Mouse (Mus musculus) heart, embryonic 14.5 days (tissue): ENCODE results near the gene Gm4869. TPM values are rescaled to one million over a fixed set of nuclear protein-coding genes. Genes with fewer than 3 reads are reported as not detected.

Experiments used
- ATAC-seq: fragments of 200-750 bp; cut with Nextera tagmentation; 2 replicates; pipeline ENCODE4 v1.8.0; 2017; ENCODE audit warnings: low read depth, moderate TSS enrichment; ENCODE audit not compliant: insufficient number of reproducible peaks, insufficient read depth, low FRiP score
- H3K27ac ChIP-seq, 2 experiments: fragments of 200-500 bp in 1 of 2; fragments of 300-500 bp in 1 of 2; sonication (generic) in 1 of 2; replicated peaks in 1 of 2; 2 replicates each; pipeline ENCODE4 v1.5.1; 2012 to 2014; ENCODE audit warnings: low read depth in 2 of 2, low read length in 2 of 2, control low read depth in 1 of 2, mild to moderate bottlenecking in 1 of 2, mixed read lengths in 1 of 2; ENCODE audit not compliant: control insufficient read depth in 1 of 2, insufficient read depth in 1 of 2
- H3K27me3 ChIP-seq: fragments of 300-500 bp; sonication (generic); 2 replicates; pipeline ENCODE4 v1.6.1; 2014; ENCODE audit warnings: mild to moderate bottlenecking, low read length, control low read depth; ENCODE audit not compliant: control insufficient read depth, insufficient read depth
- H3K36me3 ChIP-seq: fragments of 300-500 bp; sonication (generic); 2 replicates; pipeline ENCODE4 v1.6.1; 2014; ENCODE audit warnings: mild to moderate bottlenecking, control low read depth, low read length, mixed read lengths; ENCODE audit not compliant: control insufficient read depth, insufficient read depth
- H3K4me1 ChIP-seq, 2 experiments: fragments of 200-500 bp in 1 of 2; fragments of 300-500 bp in 1 of 2; sonication (generic) in 1 of 2; 2 replicates each; pipeline ENCODE4 v1.6.1; 2012 to 2014; ENCODE audit warnings: low read length in 2 of 2, control low read depth in 1 of 2, mixed read lengths in 1 of 2; ENCODE audit not compliant: control insufficient read depth in 2 of 2, insufficient read depth in 2 of 2
- H3K4me2 ChIP-seq: fragments of 300-500 bp; sonication (generic); 2 replicates; pipeline ENCODE4 v1.6.1; 2014; ENCODE audit warnings: mild to moderate bottlenecking, low read length
- H3K4me3 ChIP-seq, 2 experiments: fragments of 200-500 bp in 1 of 2; fragments of 300-500 bp in 1 of 2; sonication (generic) in 1 of 2; 2 replicates each; pipeline ENCODE4 v1.5.1; 2012 to 2014; ENCODE audit warnings: low read length in 2 of 2, mild to moderate bottlenecking in 2 of 2, control low read depth in 1 of 2, low read depth in 1 of 2, moderate library complexity in 1 of 2; ENCODE audit not compliant: control insufficient read depth in 1 of 2, insufficient read depth in 1 of 2
- H3K9ac ChIP-seq: fragments of 300-500 bp; sonication (generic); 2 replicates; pipeline ENCODE4 v1.6.1; 2014; ENCODE audit warnings: mild to moderate bottlenecking, low read length
- H3K9me3 ChIP-seq: fragments of 300-500 bp; sonication (generic); 2 replicates; pipeline ENCODE4 v1.6.1; 2016; ENCODE audit warnings: low read length, control low read depth; ENCODE audit not compliant: control insufficient read depth
- WGBS: fragments of 180-500 bp; shearing (Covaris S2); extraction: QIAGEN DNeasy Blood & Tissue Kit; methylation state at CpG from one replicate; pipeline ENCODE4 v1.1.7; 2014; 5-methylcytosine and 5-hydroxymethylcytosine counted together
- microRNA-seq: library from miRNA; unstranded; fragments of <30 nt; microRNA quantifications from one replicate; pipeline ENCODE4, GENCODE M21; 2016
- polyA plus RNA-seq: library from polyadenylated mRNA; unstranded; fragments of >200 nt; fragmentation: Nextera tagmentation; extraction: Ambion mirVana; gene quantifications from 2 replicates; pipeline ENCODE4 v1.2.1, GENCODE M21; 2014

Gm4869 gene
- polyA plus RNA-seq, 1 experiment from 2014 or later = not detected

DNA sequence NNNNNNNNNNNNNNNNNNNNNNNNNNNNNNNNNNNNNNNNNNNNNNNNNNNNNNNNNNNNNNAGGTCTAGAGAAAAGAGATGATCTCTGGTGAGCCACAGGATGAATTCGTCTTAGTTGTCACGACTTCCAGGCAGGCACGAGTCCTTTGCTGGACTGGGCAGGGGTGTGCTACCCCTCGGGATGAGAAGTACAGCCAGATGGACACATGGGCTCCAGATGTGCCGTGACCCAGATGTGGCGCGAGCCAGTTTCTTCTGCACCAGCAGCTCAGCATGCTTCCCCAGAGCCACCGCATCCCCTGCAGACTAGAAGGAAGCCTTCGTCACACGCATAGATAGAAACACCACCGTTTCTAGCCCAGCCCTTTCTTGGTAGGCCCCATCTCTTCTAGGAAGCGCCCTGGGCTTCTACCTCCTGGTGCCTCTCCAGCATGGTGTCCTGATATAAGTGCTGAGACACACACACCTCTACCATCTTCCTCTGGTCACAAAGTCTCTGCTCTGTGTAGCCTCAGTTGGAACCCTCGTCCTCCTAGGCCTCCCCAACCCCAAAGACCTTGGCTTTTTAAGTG, 92.8 kb downstream of the Gm4869 start:
- Histone ChIP-seq H3K4me2 (no peak overlapping the region), H3K4me3 (no peak overlapping the region), H3K9me3 (no peaks in the 10 kb centered on the region), H3K36me3 (no peaks in the 10 kb centered on the region), H3K4me1 (peaks cover 0 to 6% of the 10 kb centered on the region in 2 experiments; a peak in 2 of 4 replicates), H3K9ac (no peak overlapping the region), H3K27me3 (no peaks in the 10 kb centered on the region), H3K27ac (no peak overlapping the region)
- 75% methylated on average over 13 of the region's 13 CpGs for WGBS
- no peak for ATAC-seq

DNA sequence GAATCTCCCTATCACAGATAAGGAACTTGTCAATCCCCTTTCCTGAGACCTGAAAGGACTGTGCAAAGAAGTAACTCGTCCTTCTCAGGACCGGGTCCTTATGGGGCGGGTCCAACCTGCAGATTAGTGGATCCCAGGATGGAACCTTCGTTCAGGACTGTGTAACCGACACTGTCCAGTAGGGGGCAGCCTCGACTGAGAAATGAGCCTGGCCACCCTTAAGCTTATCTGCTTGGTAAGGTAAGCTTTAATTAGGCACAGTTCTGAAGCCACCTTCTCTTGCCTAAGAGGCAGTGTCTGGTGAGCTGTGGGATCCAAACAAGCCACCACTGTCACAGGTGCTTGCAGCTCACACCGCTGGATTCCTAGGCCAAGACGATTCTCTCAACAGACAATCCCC, 94.7 kb downstream of the Gm4869 start:
- Histone ChIP-seq H3K4me1 (peaks cover 0 to 6% of the 10 kb centered on the region in 2 experiments; a peak in 2 of 4 replicates), H3K4me2 (no peak overlapping the region), H3K27ac (no peak overlapping the region), H3K36me3 (no peaks in the 10 kb centered on the region), H3K9ac (no peak overlapping the region), H3K27me3 (no peaks in the 10 kb centered on the region), H3K4me3 (no peak overlapping the region), H3K9me3 (no peaks in the 10 kb centered on the region)
- 10% methylated on average over 8 of the region's 8 CpGs for WGBS
- ATAC-seq = no peak

DNA sequence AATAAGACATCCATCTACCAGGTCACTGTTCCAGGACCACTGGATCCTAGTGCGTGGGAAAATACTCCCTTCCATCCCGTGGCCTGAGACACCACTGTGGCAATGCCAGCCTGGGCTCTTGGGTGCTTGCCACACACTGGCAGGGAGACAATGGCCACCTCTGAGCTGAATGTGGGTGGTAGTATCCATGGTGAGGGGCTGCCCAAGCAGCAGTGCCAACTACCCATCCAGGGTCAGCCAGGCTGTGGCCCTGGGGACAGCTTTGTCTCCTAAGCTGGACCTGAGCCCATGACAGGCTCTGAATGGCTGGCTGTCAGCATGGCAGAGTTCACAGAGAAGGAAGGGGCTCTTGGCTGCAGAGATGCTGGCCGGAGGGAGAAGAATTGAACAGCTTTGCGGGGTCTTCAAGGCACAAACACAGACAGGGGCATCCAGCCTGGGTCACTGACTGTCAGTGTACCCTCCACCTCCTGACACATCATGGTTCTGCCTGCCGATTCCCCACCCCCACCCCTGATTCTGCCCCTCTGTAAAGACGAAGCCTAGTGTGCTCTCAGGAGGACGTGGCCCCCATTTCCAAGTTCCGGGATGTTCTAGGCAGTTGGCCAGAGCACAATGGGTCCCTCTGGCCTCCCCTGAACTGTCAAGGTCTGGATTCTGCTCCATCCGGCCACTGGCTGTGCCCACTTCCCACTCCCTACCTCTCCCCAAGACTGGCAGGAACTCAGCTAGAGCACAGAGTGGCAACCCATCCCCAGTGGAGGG, 97.5 kb downstream of the Gm4869 start:
- Histone ChIP-seq H3K27me3 (no peaks in the 10 kb centered on the region), H3K36me3 (no peaks in the 10 kb centered on the region), H3K27ac (no peak overlapping the region), H3K9me3 (no peaks in the 10 kb centered on the region), H3K4me1 (no peaks in the 10 kb centered on the region), H3K9ac (no peak overlapping the region), H3K4me2 (no peak overlapping the region), H3K4me3 (no peak overlapping the region)
- 73% methylated on average over 9 of the region's 9 CpGs for WGBS
- no peak; the same call in 1 of the 2 replicates for ATAC-seq

Small RNA genes lying within 50 kb of the gene (microRNA-seq; reads per million reads assigned to microRNA genes)
- not detected for gene Mir7038

Other genes with a start within 250 kb of the Gm4869 start
- gene Mad1l1, start 124.1 kb upstream of the Gm4869 start, polyA plus RNA-seq = 20.5 and 21.9 TPM in 2 replicates
- gene Nudt1, start 124.0 kb upstream of the Gm4869 start, polyA plus RNA-seq = 22.2 and 22.7 TPM in 2 replicates
- 14.7 and 16.0 TPM in 2 replicates for gene Mrm2, start 113.7 kb upstream of the Gm4869 start, polyA plus RNA-seq
- 8.9 and 9.9 TPM in 2 replicates for gene Snx8, start 56.4 kb upstream of the Gm4869 start, polyA plus RNA-seq
- 92.9 and 108 TPM in 2 replicates for gene Eif3b, start 26.3 kb upstream of the Gm4869 start, polyA plus RNA-seq
- 11.0 and 11.5 TPM in 2 replicates for gene Chst12, start 59.9 kb downstream of the Gm4869 start, polyA plus RNA-seq
- gene Grifin, start 119.4 kb downstream of the Gm4869 start, polyA plus RNA-seq = not detected in 2 replicates
- 3.8 and 6.4 TPM in 2 replicates for gene Lfng, start 161.7 kb downstream of the Gm4869 start, polyA plus RNA-seq
- 32.8 and 35.7 TPM in 2 replicates for gene Ttyh3, start 203.4 kb downstream of the Gm4869 start, polyA plus RNA-seq